Mouse (Mus musculus) urinary bladder, adult 2 months (tissue): ENCODE results near the gene Olfr410. TPM values are rescaled to one million over a fixed set of nuclear protein-coding genes. Genes with fewer than 3 reads are reported as not detected.

Source experiments
- DNase-seq: peaks from one replicate; pipeline ENCODE4 v3.0.0; 2022; ENCODE audit warnings: low spot score
- polyA plus RNA-seq: library from polyadenylated mRNA; depleted of rRNA; stranded (reverse); fragments of >200 nt; gene quantifications from 2 replicates; pipeline ENCODE4 v1.2.3, GENCODE M21; 2012; rRNA removed

The Olfr410 gene
- not detected in 2 replicates for polyA plus RNA-seq

DNA sequence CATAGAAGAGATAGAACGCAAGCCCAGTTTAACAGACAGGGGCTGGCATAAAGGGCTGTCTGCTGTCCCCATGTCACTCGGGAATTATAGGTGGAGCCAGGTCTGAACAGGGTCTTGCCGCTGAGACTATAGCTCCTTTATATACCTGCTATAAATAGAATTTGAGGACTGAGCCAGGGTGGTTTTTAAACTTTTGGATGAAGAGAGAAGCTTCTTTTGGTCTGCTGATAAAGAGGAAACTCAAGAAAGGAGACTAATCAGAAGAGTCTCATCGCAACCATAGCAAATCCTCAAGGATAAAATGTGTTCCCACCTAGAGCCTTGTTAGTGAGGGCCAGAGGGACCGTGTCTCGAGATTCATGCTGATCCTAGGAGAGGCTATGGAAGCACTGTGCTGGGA, at the start of gene Olfr410:
Gene Olfr410, minus strand, starts transcription at position 101 of the 400 bp plus-strand sequence.
- DNase-seq = no peak

DNA sequence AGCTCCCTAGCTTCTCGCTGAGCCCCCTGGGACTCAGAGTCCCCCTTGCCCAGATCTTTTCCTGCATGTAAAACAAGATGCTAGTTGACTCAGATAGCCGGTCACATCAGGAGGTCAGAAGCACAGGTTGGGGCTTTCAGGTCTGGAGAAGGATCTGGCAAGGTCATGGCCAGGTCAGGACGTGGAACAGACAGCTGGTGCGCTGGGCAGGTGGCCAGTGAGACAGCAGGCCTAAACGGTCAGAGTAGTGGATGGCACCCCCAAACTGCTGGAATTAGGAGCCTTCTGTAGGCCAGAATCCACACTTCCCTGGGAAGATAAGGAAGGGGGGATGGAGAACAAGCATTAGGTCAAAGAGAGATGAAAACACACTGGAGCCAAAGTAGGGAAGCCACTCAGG, 49.4 kb upstream of the Olfr410 start:
- no peak for DNase-seq

DNA sequence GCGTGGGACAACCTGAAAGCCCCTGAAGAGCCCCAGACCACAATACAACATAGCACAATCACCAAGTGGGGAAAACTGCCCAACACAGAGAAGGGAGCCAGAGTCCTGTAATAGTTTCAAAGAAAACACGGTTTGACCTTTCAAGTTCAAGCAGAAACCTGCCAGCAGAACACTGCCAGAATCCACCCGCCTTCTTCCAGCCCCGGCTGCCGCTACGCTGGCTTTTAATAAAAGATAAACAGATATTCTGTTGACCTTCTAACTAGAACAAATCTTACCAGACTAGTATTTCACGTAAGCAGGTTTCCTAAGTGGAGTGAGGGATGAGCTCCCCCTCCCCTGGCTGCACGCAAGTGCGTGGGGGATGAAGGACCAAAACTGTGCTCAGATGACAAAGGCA, 47.8 kb upstream of the Olfr410 start:
- peak; percentile 23 for DNase-seq

DNA sequence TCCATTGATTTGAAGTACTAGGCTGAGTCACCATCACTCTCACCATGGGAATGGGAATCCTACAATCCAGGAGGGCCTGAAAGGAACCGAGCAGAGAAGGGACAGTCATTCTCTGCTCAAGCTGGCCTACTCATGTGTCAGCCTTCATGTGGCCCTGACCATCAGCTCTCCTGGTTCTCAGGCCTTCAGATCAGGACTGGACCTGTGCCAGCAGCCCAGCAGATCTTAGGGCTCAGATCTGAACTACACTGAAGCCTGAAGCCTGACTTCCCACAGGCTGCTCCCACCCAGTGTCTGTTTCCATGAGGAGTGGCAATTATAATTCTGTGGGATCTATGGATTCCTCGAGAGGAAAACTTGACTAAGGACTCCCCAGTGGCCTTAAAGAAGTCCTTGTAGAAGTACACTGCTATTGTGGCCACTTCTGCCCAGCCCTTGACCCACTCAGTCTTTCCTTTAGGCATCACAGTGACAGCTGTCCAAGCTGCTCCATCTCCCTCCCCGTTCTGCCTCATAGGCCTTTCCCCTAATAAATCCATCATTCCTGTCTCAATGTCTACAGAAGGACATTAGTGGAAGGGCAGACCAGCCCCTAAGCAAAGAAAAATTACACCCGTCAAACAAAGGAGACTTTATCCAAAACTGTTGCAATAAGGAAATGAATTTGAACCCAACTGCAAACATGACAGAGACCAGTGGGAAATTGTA, 41.5 kb upstream of the Olfr410 start:
- DNase-seq = no peak

DNA sequence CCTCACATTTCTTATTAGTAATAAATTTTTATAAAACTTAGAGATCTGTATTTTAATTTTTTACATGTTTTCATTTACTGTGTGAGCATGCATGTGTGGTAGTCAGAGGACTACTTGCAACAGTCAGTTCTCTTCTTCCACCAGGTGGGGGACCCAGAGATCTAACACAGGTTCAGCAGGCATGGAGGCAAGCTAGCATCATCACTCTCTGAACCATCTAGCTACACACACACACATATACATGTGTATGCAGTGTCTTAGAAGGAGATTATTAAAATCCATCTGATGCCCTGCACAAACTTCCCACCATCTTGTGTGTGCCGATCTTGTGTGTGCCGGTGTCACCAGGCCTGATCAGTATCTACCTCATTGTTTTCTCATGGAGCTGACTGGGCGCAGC, 39.0 kb upstream of the Olfr410 start:
- no peak for DNase-seq

DNA sequence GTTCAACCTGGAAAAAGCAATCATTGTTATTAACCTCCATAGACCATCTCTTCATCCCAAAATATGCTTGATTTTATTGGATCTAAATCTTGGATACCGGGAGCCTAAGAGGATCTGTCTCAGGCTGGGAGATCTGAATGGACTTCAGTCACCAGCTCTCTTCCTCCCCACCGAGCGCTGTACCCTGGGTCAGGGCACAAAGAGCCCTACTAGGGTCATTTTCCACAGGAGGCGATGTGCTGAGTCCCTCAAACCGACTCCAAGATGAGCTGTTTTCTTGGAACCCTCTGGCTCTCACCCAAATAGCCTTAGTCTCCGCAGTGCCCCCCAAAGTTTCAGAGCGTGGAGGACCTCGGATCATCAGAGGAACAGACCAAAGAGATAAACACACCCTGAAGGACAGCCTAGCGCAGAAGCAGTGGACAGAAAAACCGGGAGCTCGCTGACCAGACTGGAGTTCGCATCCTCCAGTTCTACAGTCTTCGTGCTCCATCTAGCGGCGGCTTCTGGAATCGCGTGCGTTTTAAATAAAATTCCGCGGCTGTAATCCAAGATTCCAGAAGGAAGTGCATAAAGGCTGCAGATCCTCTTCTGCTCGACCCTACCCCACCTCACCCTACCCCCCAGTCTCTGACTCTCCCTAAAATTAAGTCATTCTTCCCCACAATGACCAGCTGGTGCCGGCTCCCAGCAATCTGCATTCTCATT, 33.7 kb upstream of the Olfr410 start:
- peak; percentile 55 for DNase-seq

DNA sequence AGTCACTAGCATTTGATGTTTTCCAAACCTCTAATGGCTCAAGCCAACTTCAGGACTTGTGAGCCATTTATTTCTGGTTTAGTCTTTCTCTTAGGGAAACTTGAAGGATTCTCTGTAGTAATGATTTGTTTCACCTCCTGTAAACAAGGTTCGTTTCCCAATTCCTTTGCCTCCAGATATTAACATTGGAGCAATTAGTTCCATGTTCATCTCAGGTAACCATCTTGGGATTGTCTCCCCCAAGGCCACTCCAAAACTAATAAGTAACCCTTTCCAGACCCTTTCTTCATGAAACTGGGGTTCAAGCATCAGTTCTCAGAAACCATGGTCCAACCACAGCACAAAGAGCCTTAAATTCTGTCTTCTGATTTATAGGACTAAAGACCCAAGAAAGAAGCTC, 23.9 kb upstream of the Olfr410 start, which contains the start of gene Olfr412:
Gene Olfr412, plus strand, starts transcription at position 301 of the 400 bp plus-strand sequence.
- no peak for DNase-seq

DNA sequence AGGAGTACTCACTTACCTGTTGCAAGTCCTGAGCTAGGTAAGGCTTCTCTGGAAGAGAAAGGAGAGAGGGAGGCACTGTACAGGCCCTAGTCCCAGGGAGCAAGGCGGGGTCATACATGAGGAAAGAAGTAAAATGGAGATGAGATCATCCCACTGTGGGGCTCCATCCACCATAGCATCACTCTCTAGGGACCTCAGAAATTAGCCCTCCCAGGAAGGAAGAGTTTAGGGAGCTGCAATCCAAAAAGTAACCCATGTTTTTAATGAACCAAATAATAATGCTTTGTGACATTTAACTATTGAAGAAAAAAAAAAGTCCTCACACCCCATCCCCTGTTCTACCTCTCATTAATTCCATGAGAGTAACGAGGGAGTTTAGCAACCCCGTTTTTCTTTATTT, 14.7 kb upstream of the Olfr410 start, which contains the start of gene Olfr411:
Gene Olfr411, minus strand, starts transcription at position 101 of the 400 bp plus-strand sequence.
- DNase-seq = no peak

DNA sequence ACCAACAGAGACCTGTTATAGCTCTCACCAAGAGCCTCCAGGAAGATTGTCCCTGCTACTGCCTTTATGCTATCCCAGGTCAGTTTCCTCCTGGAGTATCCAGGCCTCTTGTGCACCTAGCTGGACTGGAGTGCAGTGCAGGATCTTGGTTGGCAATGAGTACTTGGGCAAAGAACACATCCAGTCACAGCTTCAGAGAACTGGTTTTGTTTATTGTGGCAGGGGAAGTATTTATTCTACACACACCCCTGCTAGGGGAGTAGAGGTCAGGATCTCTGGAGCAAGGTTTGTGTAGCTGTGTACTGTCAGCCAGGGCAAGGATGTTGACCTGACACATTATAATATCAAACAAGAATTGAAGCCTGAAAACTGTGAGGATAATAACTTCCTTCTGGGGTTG, 9.1 kb downstream of the Olfr410 start:
- DNase-seq = no peak

DNA sequence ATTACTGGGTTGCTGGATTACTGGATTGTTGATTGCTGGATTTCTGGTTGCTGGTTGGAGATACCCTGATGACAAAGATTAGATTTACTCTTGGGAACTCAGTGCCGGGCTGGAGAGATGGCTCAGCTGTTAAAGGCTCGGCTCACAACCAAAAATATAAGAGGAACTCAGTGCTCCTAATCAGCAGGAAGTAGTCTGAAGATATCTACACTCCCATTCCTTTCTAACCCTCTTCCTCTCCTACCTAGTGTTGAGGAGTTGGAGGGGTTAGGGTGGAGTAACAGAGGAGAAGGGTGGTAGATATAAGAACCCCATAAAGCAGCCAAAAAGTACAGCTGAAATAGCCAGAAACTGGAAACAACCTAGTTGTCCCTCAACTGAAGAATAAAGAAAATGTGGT, 11.8 kb downstream of the Olfr410 start:
- no peak for DNase-seq

DNA sequence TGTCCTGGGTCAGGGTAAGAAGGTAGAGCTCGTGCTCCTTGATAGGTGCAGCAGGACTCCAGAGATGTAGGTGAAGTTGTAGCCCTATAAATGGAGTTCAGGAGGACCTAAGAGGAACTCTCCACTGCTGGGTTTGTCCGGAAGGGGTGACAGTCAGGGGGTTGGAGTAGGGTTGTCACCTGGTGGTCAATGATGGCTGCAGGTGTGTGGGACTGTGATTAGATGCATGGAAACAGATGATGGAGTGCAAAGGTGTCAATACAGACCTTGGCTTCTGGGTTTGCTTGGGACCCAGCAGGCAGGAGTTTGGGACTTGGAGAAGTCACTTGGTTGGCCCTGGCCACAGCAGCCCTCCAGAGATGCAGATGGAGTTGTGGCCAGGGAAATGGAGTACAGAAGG, 50.6 kb downstream of the Olfr410 start:
- no peak for DNase-seq

DNA sequence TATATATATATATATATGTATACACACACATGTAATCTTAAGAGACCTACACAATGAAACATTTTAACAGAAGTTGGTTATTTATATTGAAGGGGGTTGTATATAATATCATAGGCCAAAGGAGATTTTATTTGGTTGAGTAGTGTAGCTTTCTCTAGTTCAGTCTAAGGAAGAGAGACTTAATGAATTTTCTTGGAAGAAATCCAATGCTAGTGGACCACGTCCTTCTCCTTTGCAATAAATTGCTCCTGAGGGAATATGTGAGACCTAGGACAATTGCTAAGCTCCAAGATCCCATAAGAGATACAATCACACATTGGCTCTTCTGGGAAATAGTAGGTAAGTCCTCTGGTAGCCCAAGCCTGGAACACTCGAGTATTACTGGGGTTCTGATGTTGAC, 54.4 kb downstream of the Olfr410 start, which contains the start of gene Olfr59:
Gene Olfr59, plus strand, starts transcription at position 301 of the 400 bp plus-strand sequence.
- DNase-seq = no peak

Other genes with a start within 250 kb of the Olfr410 start
- gene Olfr401, start 224.3 kb downstream of the Olfr410 start, polyA plus RNA-seq = not detected in 2 replicates
- not detected in 2 replicates for gene Olfr402, start 184.5 kb downstream of the Olfr410 start, polyA plus RNA-seq
- not detected in 2 replicates for gene Olfr403, start 151.8 kb downstream of the Olfr410 start, polyA plus RNA-seq
- gene Olfr43, start 126.7 kb downstream of the Olfr410 start, polyA plus RNA-seq = not detected in 2 replicates
- not detected in 2 replicates for gene Olfr406, start 78.2 kb downstream of the Olfr410 start, polyA plus RNA-seq
- not detected in 2 replicates for gene Olfr59, start 54.3 kb downstream of the Olfr410 start, polyA plus RNA-seq
- not detected in 2 replicates for gene Olfr411, start 14.6 kb upstream of the Olfr410 start, polyA plus RNA-seq
- not detected in 2 replicates for gene Olfr412, start 24.0 kb upstream of the Olfr410 start, polyA plus RNA-seq